Mouse (Mus musculus): ENCODE results near the gene Chrng. TPM values are rescaled to one million over a fixed set of nuclear protein-coding genes. Genes with fewer than 3 reads are reported as not detected.
A peak's percentile ranks its signal among the peaks of the same experiment; 100 is the strongest.

Gene Chrng
- polyA plus RNA-seq, 1 experiment from 2014 or later = not detected

- 43% methylated on average over 9 of the region's 9 CpGs for WGBS
- H3K27me3 ChIP-seq (replicated peaks; ENCODE audit: control insufficient read depth, insufficient read depth, low read length) = peaks cover 47% of the 10 kb centered on the region
Observed at GRCm38 (mm10) chr1:87172316-87172715, 32.1 kb upstream of the Chrng start.

GRCm38 (mm10) chr1:87174006-87174955 lies 30.2 kb upstream of the Chrng start:
- H3K36me3 ChIP-seq (ENCODE audit: control insufficient read depth, insufficient read depth, low read length) = no peaks in the 10 kb centered on the region
- peak; percentile 78 for DNase-seq (ENCODE audit: low spot score)
- H3K4me3 ChIP-seq (ENCODE audit: low read depth, low read length) = no peak overlapping the region
- WGBS = 29% methylated on average over 28 of the region's 28 CpGs
- no peak overlapping the region for H3K4me2 ChIP-seq (ENCODE audit: low read length)
- peak; percentile 33 for ATAC-seq (replicated peaks; ENCODE audit: low FRiP score, low TSS enrichment, low read depth)
- no peaks in the 10 kb centered on the region for H3K4me1 ChIP-seq (replicated peaks; ENCODE audit: control insufficient read depth, insufficient read depth, low read length)
- H3K27me3 ChIP-seq (replicated peaks; ENCODE audit: control insufficient read depth, insufficient read depth, low read length) = peaks cover 32% of the 10 kb centered on the region; the same call in 1 of the 2 replicates
- no peak overlapping the region for H3K27ac ChIP-seq (ENCODE audit: low read depth)
- H3K9me3 ChIP-seq (ENCODE audit: control insufficient read depth, low read length) = no peaks in the 10 kb centered on the region
- no peak overlapping the region for H3K9ac ChIP-seq (ENCODE audit: low read length)

More at GRCm38 (mm10) chr1:87172316-87172715, 32.1 kb upstream of the Chrng start:
- no peaks in the 10 kb centered on the region for H3K36me3 ChIP-seq (ENCODE audit: control insufficient read depth, insufficient read depth, low read length)
- no peak overlapping the region for H3K4me2 ChIP-seq (ENCODE audit: low read length)
- no peak overlapping the region for H3K9ac ChIP-seq (ENCODE audit: low read length)
- no peaks in the 10 kb centered on the region for H3K4me1 ChIP-seq (replicated peaks; ENCODE audit: control insufficient read depth, insufficient read depth, low read length)
- no peak for ATAC-seq (replicated peaks; ENCODE audit: low FRiP score, low TSS enrichment, low read depth)
- H3K27ac ChIP-seq (ENCODE audit: low read depth) = no peak overlapping the region
- H3K4me3 ChIP-seq (ENCODE audit: low read depth, low read length) = no peak overlapping the region
- no peak for DNase-seq (ENCODE audit: low spot score)
- no peaks in the 10 kb centered on the region for H3K9me3 ChIP-seq (ENCODE audit: control insufficient read depth, low read length)

- no peaks in the 10 kb centered on the region for H3K4me1 ChIP-seq (replicated peaks; ENCODE audit: control insufficient read depth, insufficient read depth, low read length)
- H3K9ac ChIP-seq (ENCODE audit: low read length) = no peak overlapping the region
- H3K27me3 ChIP-seq (replicated peaks; ENCODE audit: control insufficient read depth, insufficient read depth, low read length) = peaks cover 18% of the 10 kb centered on the region; the same call in 1 of the 2 replicates
- ATAC-seq (replicated peaks; ENCODE audit: low FRiP score, low TSS enrichment, low read depth) (peak; percentile 60), DNase-seq (ENCODE audit: low spot score) (peak; percentile 71)
- no peak overlapping the region for H3K27ac ChIP-seq (ENCODE audit: low read depth)
- WGBS = 18% methylated on average over 11 of the region's 11 CpGs
- no peaks in the 10 kb centered on the region for H3K9me3 ChIP-seq (ENCODE audit: control insufficient read depth, low read length)
- H3K4me2 ChIP-seq (ENCODE audit: low read length) = no peak overlapping the region
- H3K36me3 ChIP-seq (ENCODE audit: control insufficient read depth, insufficient read depth, low read length) = no peaks in the 10 kb centered on the region
- no peak overlapping the region for H3K4me3 ChIP-seq (ENCODE audit: low read depth, low read length)
Observed at GRCm38 (mm10) chr1:87175852-87176292, 28.6 kb upstream of the Chrng start.

DNA sequence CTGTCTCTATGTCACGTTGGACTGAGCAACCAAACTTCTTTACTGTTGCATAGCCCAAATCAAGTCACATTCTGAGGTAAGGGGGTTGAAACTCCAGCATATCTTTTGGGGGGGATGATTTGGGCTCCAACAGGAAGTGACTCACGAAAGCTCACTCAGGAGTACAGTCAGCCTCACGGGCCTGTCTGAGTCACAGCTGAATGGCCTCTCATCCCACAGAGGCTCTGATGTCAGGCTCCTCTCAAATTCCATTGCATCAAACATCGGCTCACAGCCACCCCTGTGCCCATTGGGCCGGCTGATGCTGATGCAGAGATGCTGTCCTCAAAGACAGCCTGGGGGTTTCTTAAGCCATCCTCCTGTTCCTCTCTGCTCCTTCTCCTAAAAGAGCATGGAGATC lies 23.6 kb upstream of the Chrng start:
- no peaks in the 10 kb centered on the region for H3K4me1 ChIP-seq (replicated peaks; ENCODE audit: control insufficient read depth, insufficient read depth, low read length)

GRCm38 (mm10) chr1:87183013-87183412 lies 21.4 kb upstream of the Chrng start, which contains the start of gene Prss56:
Gene Prss56 (plus strand): TSS chr1:87183313.
- no peaks in the 10 kb centered on the region for H3K9me3 ChIP-seq (ENCODE audit: control insufficient read depth, low read length)
- ATAC-seq (replicated peaks; ENCODE audit: low FRiP score, low TSS enrichment, low read depth) = no peak
- no peak within 1 kb of the TSS for H3K9ac ChIP-seq (ENCODE audit: low read length)
- no peak within 1 kb of the TSS for H3K4me3 ChIP-seq (ENCODE audit: low read depth, low read length)
- H3K36me3 ChIP-seq (ENCODE audit: control insufficient read depth, insufficient read depth, low read length) = no peaks in the 10 kb centered on the region
- H3K4me2 ChIP-seq (ENCODE audit: low read length) = no peak within 1 kb of the TSS
- H3K27me3 ChIP-seq (replicated peaks; ENCODE audit: control insufficient read depth, insufficient read depth, low read length) = peaks cover 53% of the 10 kb centered on the region
- no peak for DNase-seq (ENCODE audit: low spot score)
- H3K27ac ChIP-seq (ENCODE audit: low read depth) = no peak within 1 kb of the TSS
- 51% methylated on average over 9 of the region's 9 CpGs for WGBS
- 0 out of 2 replicates have a peak, but pooled peaks cover 4% of the 10 kb centered on the region for H3K4me1 ChIP-seq (replicated peaks; ENCODE audit: control insufficient read depth, insufficient read depth, low read length)

More for the DNA sequence above, 23.6 kb upstream of the Chrng start:
- Histone ChIP-seq H3K27me3 (replicated peaks; ENCODE audit: control insufficient read depth, insufficient read depth, low read length) (peaks cover 43% of the 10 kb centered on the region), H3K36me3 (ENCODE audit: control insufficient read depth, insufficient read depth, low read length) (no peaks in the 10 kb centered on the region), H3K27ac (ENCODE audit: low read depth) (no peak overlapping the region), H3K4me2 (ENCODE audit: low read length) (no peak overlapping the region), H3K4me3 (ENCODE audit: low read depth, low read length) (no peak overlapping the region), H3K9ac (ENCODE audit: low read length) (no peak overlapping the region), H3K9me3 (ENCODE audit: control insufficient read depth, low read length) (no peaks in the 10 kb centered on the region)
- DNase-seq (ENCODE audit: low spot score) = no peak
- WGBS = 31% methylated on average over 5 of the region's 5 CpGs
- no peak for ATAC-seq (replicated peaks; ENCODE audit: low FRiP score, low TSS enrichment, low read depth)

GRCm38 (mm10) chr1:87183998-87184750 lies 20.3 kb upstream of the Chrng start:
- WGBS = 32% methylated on average over 15 of the region's 15 CpGs
- Histone ChIP-seq H3K27me3 (replicated peaks; ENCODE audit: control insufficient read depth, insufficient read depth, low read length) (peaks cover 56% of the 10 kb centered on the region), H3K9ac (ENCODE audit: low read length) (no peak overlapping the region), H3K4me1 (replicated peaks; ENCODE audit: control insufficient read depth, insufficient read depth, low read length) (0 out of 2 replicates have a peak, but pooled peaks cover 4% of the 10 kb centered on the region), H3K27ac (ENCODE audit: low read depth) (no peak overlapping the region), H3K36me3 (ENCODE audit: control insufficient read depth, insufficient read depth, low read length) (no peaks in the 10 kb centered on the region), H3K4me3 (ENCODE audit: low read depth, low read length) (no peak overlapping the region), H3K4me2 (ENCODE audit: low read length) (peak overlapping the region; percentile 29), H3K9me3 (ENCODE audit: control insufficient read depth, low read length) (no peaks in the 10 kb centered on the region)
- DNase-seq (ENCODE audit: low spot score) (no peak), ATAC-seq (replicated peaks; ENCODE audit: low FRiP score, low TSS enrichment, low read depth) (no peak)

GRCm38 (mm10) chr1:87184751-87185139 lies 19.7 kb upstream of the Chrng start:
- Histone ChIP-seq H3K4me3 (ENCODE audit: low read depth, low read length) (no peak overlapping the region), H3K27me3 (replicated peaks; ENCODE audit: control insufficient read depth, insufficient read depth, low read length) (peaks cover 59% of the 10 kb centered on the region), H3K4me2 (ENCODE audit: low read length) (peak overlapping the region; percentile 29), H3K36me3 (ENCODE audit: control insufficient read depth, insufficient read depth, low read length) (no peaks in the 10 kb centered on the region), H3K27ac (ENCODE audit: low read depth) (no peak overlapping the region), H3K9ac (ENCODE audit: low read length) (no peak overlapping the region), H3K9me3 (ENCODE audit: control insufficient read depth, low read length) (no peaks in the 10 kb centered on the region), H3K4me1 (replicated peaks; ENCODE audit: control insufficient read depth, insufficient read depth, low read length) (0 out of 2 replicates have a peak, but pooled peaks cover 4% of the 10 kb centered on the region)
- peak; percentile 38; the same call in 1 of the 2 replicates for ATAC-seq (replicated peaks; ENCODE audit: low FRiP score, low TSS enrichment, low read depth)
- peak; percentile 86 for DNase-seq (ENCODE audit: low spot score)
- 9% methylated on average over 20 of the region's 20 CpGs for WGBS

DNA sequence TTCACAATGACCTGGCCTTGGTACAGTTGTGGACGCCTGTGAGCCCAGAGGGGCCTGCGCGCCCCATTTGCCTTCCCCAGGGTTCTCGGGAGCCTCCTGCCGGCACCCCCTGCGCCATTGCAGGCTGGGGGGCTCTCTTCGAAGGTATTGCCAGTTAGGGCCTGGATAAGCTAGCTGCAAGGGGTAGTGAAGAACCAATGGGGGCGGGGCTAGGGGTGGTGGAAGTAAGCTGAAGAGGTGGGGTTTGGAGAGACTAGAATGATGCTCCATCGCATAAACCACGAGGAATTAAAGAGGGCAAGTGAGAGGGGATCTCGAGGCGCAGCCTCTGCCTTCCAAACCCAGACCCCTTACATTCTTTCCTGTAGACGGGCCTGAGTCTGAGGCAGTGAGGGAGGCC lies 18.9 kb upstream of the Chrng start:
- H3K9ac ChIP-seq (ENCODE audit: low read length) = no peak overlapping the region
- H3K4me2 ChIP-seq (ENCODE audit: low read length) = no peak overlapping the region
- ATAC-seq (replicated peaks; ENCODE audit: low FRiP score, low TSS enrichment, low read depth) (no peak), DNase-seq (ENCODE audit: low spot score) (no peak)
- WGBS = 18% methylated on average over 13 of the region's 13 CpGs
- H3K9me3 ChIP-seq (ENCODE audit: control insufficient read depth, low read length) = no peaks in the 10 kb centered on the region
- H3K36me3 ChIP-seq (ENCODE audit: control insufficient read depth, insufficient read depth, low read length) = no peaks in the 10 kb centered on the region
- H3K4me1 ChIP-seq (replicated peaks; ENCODE audit: control insufficient read depth, insufficient read depth, low read length) = 0 out of 2 replicates have a peak, but pooled peaks cover 4% of the 10 kb centered on the region
- H3K27me3 ChIP-seq (replicated peaks; ENCODE audit: control insufficient read depth, insufficient read depth, low read length) = peaks cover 59% of the 10 kb centered on the region
- H3K27ac ChIP-seq (ENCODE audit: low read depth) = no peak overlapping the region
- no peak overlapping the region for H3K4me3 ChIP-seq (ENCODE audit: low read depth, low read length)

All from intestine, embryonic 14.5 days (tissue).